Mouse (Mus musculus): ENCODE measurements around the gene Eif4e2.

GRCm38 (mm10) chr1:87164164-87164795 is 49.4 kb upstream of the Eif4e2 start:
- TF ChIP-seq CTCF (IDR thresholded peaks at IDR 0.05; ENCODE audit: control insufficient read depth, insufficient read depth, low read length) (no peak), POLR2A (IDR thresholded peaks at IDR 0.05; ENCODE audit: borderline replicate concordance, control insufficient read depth, low read depth, low read length) (no peak)

Data from bone marrow, adult 2 months (tissue).